Mouse (Mus musculus): ENCODE measurements around the gene Epn1. TPM values are rescaled to one million over a fixed set of nuclear protein-coding genes. Genes with fewer than 3 reads are reported as not detected.
A peak's percentile ranks its signal among the peaks of the same experiment; 100 is the strongest.
"Not testable (repeated sequence)": the region's sequence is repeated elsewhere in the genome, so short reads cannot be mapped to it uniquely, and the experiment has no call there.

Epn1 gene
- total RNA-seq, 2 experiments from 2014 or later = 479 to 480 TPM

- DNase-seq (ENCODE audit: low spot score in 2 of 2) = no peak
These were observed 22.2 kb upstream of the Epn1 start for GRCm38 (mm10) chr7:5057804-5058203.

- DNase-seq (ENCODE audit: low spot score in 2 of 2) = no peak
These were observed 21.4 kb upstream of the Epn1 start for GRCm38 (mm10) chr7:5058631-5059030.

GRCm38 (mm10) chr7:5059421-5059820 lies 20.6 kb upstream of the Epn1 start:
- DNase-seq (ENCODE audit: low spot score in 2 of 2) = no peak

GRCm38 (mm10) chr7:5060239-5060731 lies 19.8 kb upstream of the Epn1 start:
- DNase-seq (ENCODE audit: low spot score in 2 of 2) = peak; percentile 69 to 81

- peak; percentile 99 to 100 for DNase-seq (ENCODE audit: low spot score in 2 of 2)
These were observed 18.9 kb upstream of the Epn1 start for GRCm38 (mm10) chr7:5060944-5061773.

GRCm38 (mm10) chr7:5061774-5062359 lies 18.2 kb upstream of the Epn1 start, which contains the start of gene U2af2:
TSS of gene U2af2 (plus strand) at chr7:5062143.
- peak; percentile 93 to 95 for DNase-seq (ENCODE audit: low spot score in 2 of 2)

GRCm38 (mm10) chr7:5062360-5063001 lies 17.6 kb upstream of the Epn1 start:
- peak in 1 of 2 experiments; percentile 76 for DNase-seq (ENCODE audit: low spot score in 2 of 2)

GRCm38 (mm10) chr7:5064886-5065285 lies 15.1 kb upstream of the Epn1 start:
- DNase-seq (ENCODE audit: low spot score in 2 of 2) = no peak

- DNase-seq (ENCODE audit: low spot score in 2 of 2) = no peak
These were observed 6.4 kb upstream of the Epn1 start for GRCm38 (mm10) chr7:5073586-5073985.

GRCm38 (mm10) chr7:5074984-5075383 lies 5.1 kb upstream of the Epn1 start:
- no peak for DNase-seq (ENCODE audit: low spot score in 2 of 2)

- DNase-seq (ENCODE audit: low spot score in 2 of 2) = no peak
These were observed 3.1 kb upstream of the Epn1 start for GRCm38 (mm10) chr7:5076931-5077330.

- not testable (repeated sequence) for DNase-seq (ENCODE audit: low spot score in 2 of 2)
These were observed 548 bp upstream of the Epn1 start for GRCm38 (mm10) chr7:5079365-5080009.

- no peak for DNase-seq (ENCODE audit: low spot score in 2 of 2)
These were observed 780 bp downstream of the Epn1 start for GRCm38 (mm10) chr7:5080815-5081214.

- DNase-seq (ENCODE audit: low spot score in 2 of 2) = no peak
These were observed 1.2 kb downstream of the Epn1 start for GRCm38 (mm10) chr7:5081241-5081640.

- no peak for DNase-seq (ENCODE audit: low spot score in 2 of 2)
These were observed 1.9 kb downstream of the Epn1 start for GRCm38 (mm10) chr7:5081939-5082338.

GRCm38 (mm10) chr7:5083325-5084105 lies 3.5 kb downstream of the Epn1 start:
- DNase-seq (ENCODE audit: low spot score in 2 of 2) = no peak

GRCm38 (mm10) chr7:5085512-5085911 lies 5.5 kb downstream of the Epn1 start:
- no peak for DNase-seq (ENCODE audit: low spot score in 2 of 2)

GRCm38 (mm10) chr7:5086921-5087440 lies 6.9 kb downstream of the Epn1 start:
- DNase-seq (ENCODE audit: low spot score in 2 of 2) = no peak

- no peak for DNase-seq (ENCODE audit: low spot score in 2 of 2)
These were observed 7.9 kb downstream of the Epn1 start for GRCm38 (mm10) chr7:5087886-5088285.

- DNase-seq (ENCODE audit: low spot score in 2 of 2) = no peak
These were observed 9.8 kb downstream of the Epn1 start for GRCm38 (mm10) chr7:5089853-5090252.

All from layer of hippocampus, postnatal 14 days (tissue).